Comparison of ENCODE assay signal across 8 mouse cellular contexts in genomic region chr15:102065661-102066325, GRCm38 (mm10). TPM values are rescaled to one million over a fixed set of nuclear protein-coding genes. Genes with fewer than 3 reads are reported as not detected.
DNase-seq lines count a peak whose midpoint lies in the region; ATAC-seq and TF ChIP-seq lines count a peak whose summit lies in the region.

No protein-coding gene starts in this region.

- H3K4me1 ChIP-seq in embryonic facial prominence, embryonic 12.5 days = 0 out of 2 replicates have a peak, but pooled peaks cover 2% of the 10 kb centered on the region
- H3K4me1 ChIP-seq in heart, adult 2 months (ENCODE audit: control insufficient read depth, insufficient read depth, low read length) = no peaks in the 10 kb centered on the region
- no peaks in the 10 kb centered on the region for H3K4me1 ChIP-seq in kidney, adult 2 months (ENCODE audit: control insufficient read depth, insufficient read depth, low read length)
- H3K4me1 ChIP-seq in limb, embryonic 11.5 days (ENCODE audit: control insufficient read depth, insufficient read depth, low read length) = no peaks in the 10 kb centered on the region
- H3K4me1 ChIP-seq in midbrain, embryonic 15.5 days = no peaks in the 10 kb centered on the region; the same call in 1 of the 2 replicates

- TF ChIP-seq CTCF in heart, adult 2 months (IDR thresholded peaks at IDR 0.05) = no peak; the same call in 1 of the 2 replicates
- TF ChIP-seq CTCF in kidney, adult 2 months (conservative IDR thresholded peaks at IDR 0.05; ENCODE audit: insufficient read depth, insufficient read length, low read depth, low read length) = peak; percentile 99; the same call in 1 of the 2 replicates

- no peak overlapping the region for H3K9ac ChIP-seq in embryonic facial prominence, embryonic 12.5 days
- no peak overlapping the region for H3K9ac ChIP-seq in heart, adult 2 months (ENCODE audit: low read depth, low read length)
- no peak overlapping the region for H3K9ac ChIP-seq in limb, embryonic 11.5 days (ENCODE audit: low read length)
- no peak overlapping the region for H3K9ac ChIP-seq in midbrain, embryonic 15.5 days

- H3K79me2 ChIP-seq in heart, adult 2 months (replicated peaks; ENCODE audit: control insufficient read depth, insufficient read depth, low read length) = no peaks in the 10 kb centered on the region

- no peaks in the 10 kb centered on the region for H3K9me3 ChIP-seq in embryonic facial prominence, embryonic 12.5 days
- no peaks in the 10 kb centered on the region for H3K9me3 ChIP-seq in limb, embryonic 11.5 days (ENCODE audit: control insufficient read depth, low read length)
- H3K9me3 ChIP-seq in midbrain, embryonic 15.5 days = no peaks in the 10 kb centered on the region

- H3K4me3 ChIP-seq in embryonic facial prominence, embryonic 12.5 days = no peak overlapping the region
- no peak overlapping the region for H3K4me3 ChIP-seq in heart, adult 2 months
- H3K4me3 ChIP-seq in kidney, adult 2 months (ENCODE audit: insufficient read depth, low read depth, low read length) = no peak overlapping the region
- no peak overlapping the region for H3K4me3 ChIP-seq in limb, embryonic 11.5 days (ENCODE audit: low read depth, low read length)
- no peak overlapping the region for H3K4me3 ChIP-seq in midbrain, embryonic 15.5 days

- 4% methylated on average over 20 of the region's 20 CpGs for WGBS in embryonic facial prominence, embryonic 12.5 days
- 3% methylated on average over 20 of the region's 20 CpGs for WGBS in heart, adult 2 months
- WGBS in kidney, adult 2 months = 2% methylated on average over 20 of the region's 20 CpGs
- 6% methylated on average over 20 of the region's 20 CpGs for WGBS in limb, embryonic 11.5 days
- WGBS in midbrain, embryonic 15.5 days = 8% methylated on average over 20 of the region's 20 CpGs

- TF ChIP-seq EP300 in heart, adult 2 months (IDR thresholded peaks at IDR 0.05; ENCODE audit: insufficient read depth, low read depth, low read length) = peak; percentile 95; the same call in 1 of the 2 replicates

- H3K36me3 ChIP-seq in embryonic facial prominence, embryonic 12.5 days = no peaks in the 10 kb centered on the region
- H3K36me3 ChIP-seq in heart, adult 2 months (ENCODE audit: control insufficient read depth, insufficient read depth, low read length) = no peaks in the 10 kb centered on the region
- H3K36me3 ChIP-seq in kidney, adult 2 months (ENCODE audit: control insufficient read depth, insufficient read depth, low read length) = no peaks in the 10 kb centered on the region
- no peaks in the 10 kb centered on the region for H3K36me3 ChIP-seq in limb, embryonic 11.5 days (ENCODE audit: control insufficient read depth, insufficient read depth, low read length)
- no peaks in the 10 kb centered on the region for H3K36me3 ChIP-seq in midbrain, embryonic 15.5 days (replicated peaks)

- intact Hi-C loops in heart, adult 2 months (cut with DNase I) = loop anchor here (1.0 to 5.0 kb wide), 4 partner anchors 77 to 728 kb away; no protein-coding TSS in a partner anchor

- 0 out of 2 replicates have a peak, but pooled peaks have one; percentile 30 for ATAC-seq in embryonic facial prominence, embryonic 12.5 days (ENCODE audit: insufficient number of reproducible peaks, insufficient read depth, low FRiP score, low TSS enrichment)
- peak; percentile 67; the same call in 1 of the 2 replicates for ATAC-seq in limb, embryonic 11.5 days (ENCODE audit: insufficient number of reproducible peaks, low FRiP score, low TSS enrichment, low read depth)
- peak; percentile 85 for ATAC-seq in midbrain, embryonic 15.5 days (replicated peaks)

- 0 out of 2 replicates have a peak, but pooled peaks cover 4% of the 10 kb centered on the region for H3K27me3 ChIP-seq in embryonic facial prominence, embryonic 12.5 days
- H3K27me3 ChIP-seq in heart, adult 2 months (ENCODE audit: control insufficient read depth, insufficient read depth, low read length) = no peaks in the 10 kb centered on the region
- no peaks in the 10 kb centered on the region for H3K27me3 ChIP-seq in kidney, adult 2 months (replicated peaks; ENCODE audit: control insufficient read depth, insufficient read depth, low read length)
- H3K27me3 ChIP-seq in limb, embryonic 11.5 days (ENCODE audit: control insufficient read depth, insufficient read depth, low read length) = no peaks in the 10 kb centered on the region
- peaks cover 20% of the 10 kb centered on the region for H3K27me3 ChIP-seq in midbrain, embryonic 15.5 days (replicated peaks)

- H3K27ac ChIP-seq in embryonic facial prominence, embryonic 12.5 days = no peak overlapping the region
- H3K27ac ChIP-seq in heart, adult 2 months = no peak overlapping the region
- no peak overlapping the region for H3K27ac ChIP-seq in kidney, adult 2 months (ENCODE audit: insufficient read depth, low read depth, low read length)
- no peak overlapping the region for H3K27ac ChIP-seq in limb, embryonic 11.5 days (replicated peaks; ENCODE audit: low read depth, low read length)
- H3K27ac ChIP-seq in midbrain, embryonic 15.5 days = no peak overlapping the region

- no peak overlapping the region for H3K4me2 ChIP-seq in embryonic facial prominence, embryonic 12.5 days (replicated peaks)
- no peak overlapping the region for H3K4me2 ChIP-seq in limb, embryonic 11.5 days (ENCODE audit: low read depth, severe bottlenecking)
- H3K4me2 ChIP-seq in midbrain, embryonic 15.5 days = no peak overlapping the region

- peak; percentile 78 for DNase-seq in 3134 (ENCODE audit: extremely low read depth, insufficient read length, low spot score)
- peak; percentile 94 for DNase-seq in adrenal gland, postnatal 25 days
- peak; percentile 90 to 91 for DNase-seq in heart, adult 2 months
- DNase-seq in kidney, adult 2 months = peak; percentile 94
- peak; percentile 97 for DNase-seq in limb, embryonic 11.5 days (ENCODE audit: low spot score)
- DNase-seq in spleen, adult 18-20 months = peak; percentile 76 to 89

- no peak for TF ChIP-seq POLR2A in heart, adult 2 months (IDR thresholded peaks at IDR 0.05; ENCODE audit: insufficient read depth, low read depth, low read length)
- no peak for TF ChIP-seq POLR2A in kidney, adult 2 months (IDR thresholded peaks at IDR 0.05; ENCODE audit: low read depth, low read length)

RNA-seq across cellular contexts. Expression of gene Eif4b, which starts 7.8 kb away (rescaled TPM):
- 244 and 270 TPM in 2 replicates for total RNA-seq in adrenal gland, postnatal 25 days (2021)
- 113 and 120 TPM in 2 replicates for polyA plus RNA-seq in embryonic facial prominence, embryonic 12.5 days (2016; fragmentation: Nextera tagmentation; extraction: Ambion mirVana)
- 100 to 1,000 TPM; 138 to 177 TPM for total RNA-seq in heart, adult 2 months (2021)
- 50.7 and 87.9 TPM in 2 replicates for polyA plus RNA-seq in heart, adult 2 months (2012; rRNA removed)
- 92.1 and 124 TPM in 2 replicates for polyA plus RNA-seq in kidney, adult 2 months (2012; rRNA removed)
- 131 and 141 TPM in 2 replicates for polyA plus RNA-seq in limb, embryonic 11.5 days (2014; fragmentation: Nextera tagmentation; extraction: Ambion mirVana)
- 87.0 and 89.2 TPM in 2 replicates for polyA plus RNA-seq in midbrain, embryonic 15.5 days (2015; fragmentation: Nextera tagmentation; extraction: Ambion mirVana)

RNA-seq across cellular contexts. Expression of gene Tns2, which starts 34.4 kb away (rescaled TPM):
- 75.2 and 78.7 TPM in 2 replicates for total RNA-seq in adrenal gland, postnatal 25 days (2021)
- polyA plus RNA-seq in embryonic facial prominence, embryonic 12.5 days (2016; fragmentation: Nextera tagmentation; extraction: Ambion mirVana) = 29.6 and 34.0 TPM in 2 replicates
- 100 to 1,000 TPM; 114 to 130 TPM for total RNA-seq in heart, adult 2 months (2021)
- 157 and 184 TPM in 2 replicates for polyA plus RNA-seq in heart, adult 2 months (2012; rRNA removed)
- 124 and 143 TPM in 2 replicates for polyA plus RNA-seq in kidney, adult 2 months (2012; rRNA removed)
- polyA plus RNA-seq in limb, embryonic 11.5 days (2014; fragmentation: Nextera tagmentation; extraction: Ambion mirVana) = 14.6 and 15.6 TPM in 2 replicates
- 8.3 and 12.3 TPM in 2 replicates for polyA plus RNA-seq in midbrain, embryonic 15.5 days (2015; fragmentation: Nextera tagmentation; extraction: Ambion mirVana)

RNA-seq across cellular contexts. Expression of gene Krt18, which starts 37.8 kb away (rescaled TPM):
- 1.5 and 1.8 TPM in 2 replicates for total RNA-seq in adrenal gland, postnatal 25 days (2021)
- 47.5 and 50.6 TPM in 2 replicates for polyA plus RNA-seq in embryonic facial prominence, embryonic 12.5 days (2016; fragmentation: Nextera tagmentation; extraction: Ambion mirVana)
- total RNA-seq in heart, adult 2 months (2021) = 1 to 10 TPM; 2.6 to 2.7 TPM
- 2.7 and 6.7 TPM in 2 replicates for polyA plus RNA-seq in heart, adult 2 months (2012; rRNA removed)
- 20.7 and 25.0 TPM in 2 replicates for polyA plus RNA-seq in kidney, adult 2 months (2012; rRNA removed)
- 26.8 and 30.1 TPM in 2 replicates for polyA plus RNA-seq in limb, embryonic 11.5 days (2014; fragmentation: Nextera tagmentation; extraction: Ambion mirVana)
- polyA plus RNA-seq in midbrain, embryonic 15.5 days (2015; fragmentation: Nextera tagmentation; extraction: Ambion mirVana) = 3.3 and 4.4 TPM in 2 replicates

Comparison
In these comparisons a context has a peak if more than half of its experiments do, and no peak if none do; other contexts are left out.
1. ATAC-seq: peak in every context shown above with its lines; median percentile 85 in midbrain, embryonic 15.5 days; 67 in limb, embryonic 11.5 days; 30 in embryonic facial prominence, embryonic 12.5 days.